Mouse (Mus musculus) G1E-ER4 (cell line): ENCODE data around the gene Gm1673. TPM values are rescaled to one million over a fixed set of nuclear protein-coding genes. Genes with fewer than 3 reads are reported as not detected.

Experiments
- GATA1 ChIP-seq: IDR thresholded peaks from one replicate; pipeline ENCODE4 v1.8.0; 2012; ENCODE audit warnings: low read length, inconsistent platforms
- polyA plus RNA-seq: library from polyadenylated mRNA; stranded (reverse); fragments of >175 nt; gene quantifications from 2 replicates; pipeline ENCODE4 v1.2.3, GENCODE M21; 2012

Gm1673 gene
- not detected in 2 replicates for polyA plus RNA-seq

DNA sequence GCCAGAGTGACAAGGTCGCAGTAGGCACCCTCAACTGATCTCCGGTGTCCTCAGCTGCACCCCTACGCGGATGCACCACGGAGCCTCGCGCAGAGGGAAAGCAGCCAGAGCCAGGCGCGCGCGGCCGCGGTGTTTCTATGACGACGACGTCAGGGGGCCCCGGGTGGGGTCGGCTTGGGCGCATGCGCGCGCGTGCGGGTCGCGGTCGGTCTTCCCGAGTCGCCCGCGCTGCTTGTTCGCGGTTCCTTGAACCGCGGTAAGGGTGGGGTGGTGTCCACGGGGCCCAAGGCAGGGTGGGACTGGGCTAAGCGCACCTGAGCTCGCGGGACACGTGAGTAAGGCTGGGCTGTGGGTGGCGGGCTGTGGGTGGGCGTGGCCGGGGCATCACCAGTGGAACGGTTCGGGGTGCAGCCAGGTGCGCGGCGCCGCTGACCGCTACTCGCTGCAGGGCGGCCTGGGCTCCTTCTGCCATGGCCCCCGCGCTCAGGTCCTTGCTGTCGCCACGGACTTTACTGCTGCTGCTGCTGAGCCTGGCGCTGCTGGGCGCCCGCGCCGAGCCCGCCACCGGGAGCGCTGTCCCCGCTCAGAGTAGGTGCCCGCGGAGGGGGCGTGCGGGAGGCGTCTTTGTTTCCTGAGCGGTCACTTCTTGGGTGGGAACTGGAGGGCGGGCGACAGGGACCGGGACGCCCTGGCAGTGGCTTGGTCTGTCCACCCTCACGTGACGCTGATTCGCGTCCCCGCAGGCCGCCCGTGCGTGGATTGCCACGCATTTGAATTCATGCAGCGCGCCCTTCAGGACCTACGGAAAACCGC lies at the start of gene Gm1673:
Gene Gm1673 (plus strand): TSS at position 125 of the 813 bp plus-strand sequence.
- no peak for TF ChIP-seq GATA1

DNA sequence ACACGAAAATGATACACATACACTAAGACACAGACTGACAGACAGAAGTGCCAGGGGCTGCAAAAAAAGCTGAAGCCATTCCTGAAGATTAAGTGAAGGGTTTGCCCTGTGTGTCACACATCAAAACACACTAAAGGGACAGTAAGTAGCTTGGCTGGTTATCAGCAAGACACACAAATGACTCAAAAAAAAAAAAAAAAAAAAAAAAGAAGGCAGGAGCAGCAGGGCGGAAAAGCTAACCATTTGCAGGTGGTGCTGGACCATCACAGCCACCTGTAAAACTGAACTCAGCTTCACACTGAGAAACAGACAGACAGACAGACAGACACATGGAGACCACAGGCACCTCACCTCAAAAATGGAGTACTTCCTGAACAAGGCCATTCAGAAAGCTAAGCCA lies 49.2 kb upstream of the Gm1673 start:
- TF ChIP-seq GATA1, result no peak

DNA sequence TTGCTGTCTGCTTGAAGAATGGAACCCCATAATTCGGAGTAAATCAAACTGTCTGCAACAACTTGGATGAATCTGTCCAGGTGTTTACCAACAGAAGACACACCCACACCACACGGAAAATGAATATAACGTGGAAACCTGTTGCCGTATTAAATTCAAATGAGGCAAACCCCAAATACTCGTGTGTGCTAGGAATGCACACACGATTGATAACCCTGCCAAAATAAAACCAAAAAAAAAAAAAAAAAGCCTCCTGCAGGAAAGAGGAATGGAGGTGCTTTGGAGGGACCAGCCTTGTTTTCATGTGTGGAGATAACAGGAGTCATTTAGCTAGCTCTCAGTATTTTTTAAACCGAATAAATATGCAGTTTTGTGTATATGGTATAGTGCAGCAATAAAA lies 48.4 kb upstream of the Gm1673 start:
- no peak for TF ChIP-seq GATA1

DNA sequence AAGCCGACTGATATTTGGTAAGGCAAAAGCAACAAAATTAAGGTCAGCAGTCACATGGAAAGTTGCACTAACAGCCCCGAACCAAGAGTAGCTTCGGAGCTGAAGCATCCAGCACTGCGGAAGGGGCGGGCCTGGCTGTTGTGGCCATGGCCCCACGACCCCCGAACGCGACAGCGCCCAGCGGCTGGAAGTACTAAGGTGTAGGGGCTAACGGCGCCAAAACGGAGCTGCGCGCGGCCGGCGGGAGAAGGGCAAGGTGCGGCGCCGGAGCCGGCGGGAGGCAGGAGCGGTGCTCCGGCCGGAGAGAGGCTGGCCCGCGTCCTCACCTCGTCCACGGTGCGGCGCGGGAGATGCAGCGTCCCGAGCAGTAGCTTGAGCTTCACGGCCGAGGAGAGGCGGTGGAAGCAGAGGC lies 47.5 kb upstream of the Gm1673 start:
- no peak for TF ChIP-seq GATA1

DNA sequence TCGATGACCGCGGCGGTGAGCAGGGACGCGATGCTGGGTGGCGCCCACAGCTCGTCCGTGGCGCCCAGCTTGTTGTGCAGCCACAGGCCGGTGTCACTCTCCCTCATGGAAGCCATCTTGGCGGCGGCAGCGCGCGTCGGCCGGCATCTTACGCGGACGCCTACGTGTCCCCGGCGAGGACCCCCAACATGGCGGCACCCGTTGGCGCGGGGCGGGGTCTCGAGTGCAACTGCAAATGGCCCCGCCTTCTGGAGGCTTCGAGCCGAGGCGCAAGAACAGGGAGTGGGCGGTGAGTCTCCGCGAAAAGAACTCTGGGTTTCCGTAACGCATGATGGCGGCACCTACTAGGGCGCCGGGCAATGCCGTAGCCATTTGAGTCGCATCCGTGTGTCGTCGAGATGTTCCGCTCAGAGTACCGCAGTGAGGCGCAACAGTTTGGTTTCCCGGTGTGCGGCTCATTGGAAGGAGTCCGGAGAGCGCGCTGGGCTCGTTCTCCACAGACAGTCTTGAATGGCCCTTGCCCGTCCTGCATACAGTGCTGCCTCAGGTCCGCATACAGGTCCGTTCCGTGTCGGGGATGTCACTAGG lies 47.0 kb upstream of the Gm1673 start, which contains the start of gene Nelfa:
Gene Nelfa (minus strand): TSS at position 294 of the 588 bp plus-strand sequence.
- no peak for TF ChIP-seq GATA1

DNA sequence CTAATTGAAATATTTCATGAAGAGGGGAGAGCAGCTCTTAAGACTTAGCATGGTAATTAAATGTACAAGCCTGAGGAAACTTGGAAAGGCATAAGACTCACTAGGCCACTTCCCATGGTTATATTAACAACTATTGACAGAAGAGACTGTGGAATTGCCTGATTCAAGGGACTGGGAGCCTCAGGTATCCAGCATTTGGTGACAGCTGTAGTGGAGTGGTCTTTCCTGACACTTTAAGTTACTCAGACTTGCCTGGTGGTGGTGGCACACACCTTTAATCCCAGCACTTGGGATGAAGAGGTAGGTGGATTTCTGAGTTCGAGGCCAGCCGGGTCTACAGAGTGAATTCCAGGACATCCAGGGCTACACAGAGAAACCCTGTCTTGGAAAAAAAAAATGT lies 46.0 kb upstream of the Gm1673 start:
- TF ChIP-seq GATA1, result no peak

DNA sequence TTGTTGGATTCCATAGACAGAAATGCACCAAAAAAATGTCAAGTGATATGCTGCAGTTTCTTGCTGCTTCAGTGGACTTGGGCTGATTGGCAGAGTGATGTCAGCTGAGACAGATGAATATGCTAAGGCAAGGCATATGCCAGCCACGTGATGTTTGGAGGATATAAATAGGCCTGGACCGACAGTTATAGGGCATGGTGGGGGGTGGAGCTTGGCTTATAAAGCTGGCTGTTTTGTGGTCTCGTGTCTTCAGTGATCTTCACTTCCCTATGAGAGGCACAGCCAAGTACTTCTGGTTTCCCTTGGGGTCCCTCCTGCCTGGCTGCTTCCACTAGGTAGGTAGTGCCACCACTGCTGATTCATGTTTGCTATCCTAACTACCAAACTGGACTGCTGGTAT lies 44.8 kb upstream of the Gm1673 start:
- TF ChIP-seq GATA1, result no peak

DNA sequence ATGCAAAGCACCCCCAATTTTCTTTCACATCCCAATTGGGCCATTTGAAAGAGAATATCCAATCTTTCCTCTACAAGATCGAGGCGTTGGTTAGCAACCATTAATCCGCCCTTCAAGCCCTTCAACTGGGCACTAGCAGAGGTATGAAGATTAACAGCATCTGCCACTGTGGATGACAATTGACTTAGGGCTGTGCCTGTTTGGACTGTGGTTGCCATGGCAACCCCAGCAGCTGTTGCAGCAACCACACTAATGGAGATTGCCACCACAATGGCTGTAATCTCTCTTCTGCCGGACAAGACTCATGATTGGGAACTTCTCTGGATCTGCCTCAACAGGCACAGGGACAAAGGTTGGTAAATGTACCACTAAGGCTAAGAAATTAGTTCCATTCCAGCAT lies 34.9 kb upstream of the Gm1673 start:
- TF ChIP-seq GATA1, result no peak

DNA sequence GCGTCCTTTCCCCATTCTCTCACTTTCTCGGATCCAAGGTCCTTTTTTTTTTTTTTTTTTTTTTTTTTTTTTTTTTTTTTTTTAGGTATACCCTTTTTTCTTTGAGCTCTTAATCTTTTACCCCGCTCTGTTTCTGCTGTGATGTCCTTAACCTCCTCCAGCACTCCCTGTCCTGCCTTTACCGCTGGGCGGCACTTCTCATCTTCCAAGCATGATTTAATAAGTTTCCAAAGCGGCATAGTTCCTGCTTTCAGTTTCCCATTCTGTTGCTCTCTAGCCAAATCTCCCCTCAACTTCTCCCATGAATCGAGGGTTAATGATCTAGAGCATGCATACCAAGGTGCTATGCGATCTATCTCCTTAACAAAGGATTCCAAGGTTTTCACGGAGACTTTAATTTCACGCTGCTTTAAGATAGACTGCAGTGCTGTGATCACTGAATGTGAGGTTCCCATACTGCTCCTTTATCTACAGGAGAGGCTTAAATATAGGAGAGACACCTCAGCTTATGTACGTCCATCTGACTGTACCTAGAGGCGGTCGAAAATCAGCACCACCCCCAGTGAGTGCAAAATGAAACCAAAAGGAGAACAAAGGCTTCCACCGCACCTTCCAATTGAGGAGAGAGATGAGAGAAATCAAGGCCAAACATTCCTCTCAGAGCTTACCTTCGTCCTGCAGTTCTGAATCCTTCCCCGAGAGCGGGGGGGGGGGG lies 29.6 kb upstream of the Gm1673 start:
- TF ChIP-seq GATA1, result no peak

DNA sequence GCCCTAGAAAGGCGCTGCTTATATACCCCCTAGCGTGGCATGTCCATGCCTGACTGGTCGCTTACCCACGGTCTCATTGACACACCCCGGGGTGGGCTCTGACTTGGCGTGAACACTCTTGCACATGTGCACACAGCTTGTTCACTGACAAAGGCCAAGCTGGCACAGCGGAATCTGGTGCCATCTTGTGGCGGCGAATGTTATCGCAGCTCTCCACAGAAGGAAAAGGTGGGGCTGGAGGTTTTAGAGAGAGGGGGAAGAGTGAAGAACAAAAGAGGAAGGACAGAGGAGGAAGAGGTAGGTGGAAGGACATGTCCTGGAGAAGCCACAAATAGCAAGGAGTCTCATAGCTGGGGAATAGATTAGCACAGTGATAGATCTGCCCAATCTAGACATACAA lies 28.9 kb upstream of the Gm1673 start:
- TF ChIP-seq GATA1, result no peak

DNA sequence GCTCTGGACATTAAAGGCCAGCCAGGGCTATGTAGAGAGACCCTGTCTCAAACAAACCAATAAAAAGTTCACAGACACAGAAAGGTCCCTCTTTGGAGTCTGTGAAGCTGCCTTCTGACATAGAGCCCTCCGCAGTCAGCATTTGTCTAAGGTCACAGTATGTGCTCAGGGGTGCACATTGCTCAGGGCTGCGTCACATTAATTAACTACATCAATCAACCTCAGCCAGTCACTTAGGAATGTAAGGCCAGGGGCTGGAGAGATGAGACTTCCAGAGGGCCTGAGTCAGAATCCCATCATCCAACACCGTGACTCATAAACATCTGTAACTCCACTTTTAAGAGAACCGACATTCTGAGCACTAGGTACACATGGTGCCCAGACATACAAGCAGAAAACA lies 27.4 kb upstream of the Gm1673 start:
- TF ChIP-seq GATA1, result no peak

DNA sequence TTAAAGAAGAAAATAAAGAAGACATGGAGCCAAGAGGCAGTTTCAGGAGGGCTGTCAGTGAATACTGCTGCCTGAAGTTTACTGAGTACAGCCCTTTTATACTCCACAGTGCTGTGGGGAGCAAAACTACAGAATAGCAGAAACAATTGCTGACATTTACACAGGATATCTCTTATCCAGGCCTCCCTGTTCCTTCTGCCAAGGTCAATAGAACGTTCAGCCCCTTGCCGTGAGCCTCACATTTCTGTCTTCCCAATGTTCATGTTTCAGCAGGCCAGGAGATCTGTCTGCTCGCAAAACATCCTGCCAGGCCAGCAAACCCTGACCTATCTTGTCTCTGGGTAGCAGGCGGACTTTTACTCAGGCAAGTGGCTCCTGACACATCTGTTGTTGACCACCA lies 23.9 kb upstream of the Gm1673 start:
- TF ChIP-seq GATA1, result no peak

DNA sequence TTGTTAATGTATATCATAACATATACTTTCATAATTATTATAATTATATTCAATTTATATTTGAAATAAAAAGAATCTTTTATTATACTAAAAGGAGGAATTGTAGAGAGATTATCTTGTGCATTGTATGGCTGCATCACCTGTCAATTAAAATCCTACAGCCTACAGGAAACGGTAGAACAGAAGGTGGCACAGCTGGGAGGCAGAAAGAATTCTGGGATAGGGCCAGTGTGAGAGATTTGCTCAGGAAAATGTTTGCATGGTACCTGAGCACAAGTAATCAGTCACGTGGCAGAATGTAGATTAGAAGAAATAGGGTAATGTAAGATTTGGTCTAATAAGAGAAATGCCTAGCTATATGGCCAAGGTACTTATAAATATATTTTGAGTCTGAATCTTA lies 8.5 kb upstream of the Gm1673 start:
- no peak for TF ChIP-seq GATA1

DNA sequence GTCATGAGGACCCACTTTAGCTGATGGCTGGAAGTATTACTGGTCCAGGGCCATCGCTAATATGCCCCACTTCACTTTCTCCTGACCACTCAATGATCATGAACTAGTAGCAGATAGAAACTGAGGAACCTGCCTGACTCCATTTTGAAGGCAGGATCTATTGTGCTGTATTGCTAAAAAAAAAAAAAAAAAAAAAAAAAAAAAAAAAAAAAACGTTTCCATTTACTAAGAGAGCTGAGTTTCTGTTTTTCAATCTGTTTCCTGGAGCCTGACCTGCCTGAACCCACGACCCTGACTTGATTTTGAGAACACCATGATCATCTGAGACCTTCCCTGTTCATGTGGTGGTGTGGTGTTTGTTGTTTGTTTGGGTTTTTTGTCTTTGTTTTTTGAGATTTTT lies 7.0 kb upstream of the Gm1673 start:
- TF ChIP-seq GATA1, result no peak

DNA sequence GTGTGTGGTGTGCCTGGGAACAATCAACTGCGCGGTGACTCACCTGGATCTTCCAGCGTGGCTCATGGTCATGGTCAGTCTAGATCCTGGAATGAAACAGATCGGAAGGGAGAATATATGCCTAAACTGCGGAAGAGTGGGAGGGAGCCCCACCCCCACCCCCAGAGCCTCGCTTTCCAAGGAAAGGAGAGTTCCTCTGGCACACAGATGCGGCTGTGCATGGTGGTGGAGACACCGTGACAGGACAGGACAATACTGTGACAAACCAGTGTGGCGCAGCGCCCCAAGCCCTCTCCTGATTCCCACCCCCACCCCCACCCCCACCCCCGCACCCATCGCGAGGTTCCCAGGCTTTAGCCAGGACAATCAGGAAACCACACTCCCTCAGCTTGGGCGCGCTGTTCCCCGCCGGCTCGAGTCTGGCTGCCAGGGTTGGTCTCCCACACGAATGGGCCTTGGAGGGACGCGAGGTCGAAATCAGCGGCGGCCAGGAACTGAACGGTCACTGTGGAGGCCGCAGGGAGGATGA lies 438 bp upstream of the Gm1673 start:
- TF ChIP-seq GATA1, result no peak
